Mouse (Mus musculus) c-Kit-positive CD71-negative TER-119-negative erythroid progenitor cells, embryonic 14.5 days (primary cell): ENCODE data around the gene Stub1.

ENCODE experiments used
- DNase-seq: peaks from one replicate; pipeline ENCODE4 v3.0.0-alpha.2; 2013; ENCODE audit warnings: low read depth

Stub1 gene

GRCm38 (mm10) chr17:25786781-25787504 lies 46.3 kb downstream of the Stub1 start:
- no peak for DNase-seq

- no peak for DNase-seq
Measured at GRCm38 (mm10) chr17:25786280-25786679, 46.9 kb downstream of the Stub1 start, which contains the start of gene Ccdc78. Ccdc78 (plus strand) TSS chr17:25786580.

- DNase-seq, result peak; percentile 97
Measured at GRCm38 (mm10) chr17:25785281-25785745, 47.9 kb downstream of the Stub1 start, which contains the start of gene Haghl. Haghl (minus strand) TSS chr17:25785673.

- DNase-seq, result no peak
Measured at GRCm38 (mm10) chr17:25783861-25784574, 49.2 kb downstream of the Stub1 start.

- no peak for DNase-seq
Measured at GRCm38 (mm10) chr17:25783086-25783485, 50.1 kb downstream of the Stub1 start.

GRCm38 (mm10) chr17:25781339-25781738 lies 51.9 kb downstream of the Stub1 start:
- no peak for DNase-seq
